Mouse (Mus musculus): Measurements from ENCODE around the gene Micall2. TPM values are rescaled to one million over a fixed set of nuclear protein-coding genes. Genes with fewer than 3 reads are reported as not detected.
A peak's percentile ranks its signal among the peaks of the same experiment; 100 is the strongest.
"Not testable (repeated sequence)": the region's sequence is repeated elsewhere in the genome, so short reads cannot be mapped to it uniquely, and the experiment has no call there.

Micall2 gene
- 0.57 to 5.3 TPM in 2 of 3 replicates, not detected in the other for total RNA-seq (2017)

DNA sequence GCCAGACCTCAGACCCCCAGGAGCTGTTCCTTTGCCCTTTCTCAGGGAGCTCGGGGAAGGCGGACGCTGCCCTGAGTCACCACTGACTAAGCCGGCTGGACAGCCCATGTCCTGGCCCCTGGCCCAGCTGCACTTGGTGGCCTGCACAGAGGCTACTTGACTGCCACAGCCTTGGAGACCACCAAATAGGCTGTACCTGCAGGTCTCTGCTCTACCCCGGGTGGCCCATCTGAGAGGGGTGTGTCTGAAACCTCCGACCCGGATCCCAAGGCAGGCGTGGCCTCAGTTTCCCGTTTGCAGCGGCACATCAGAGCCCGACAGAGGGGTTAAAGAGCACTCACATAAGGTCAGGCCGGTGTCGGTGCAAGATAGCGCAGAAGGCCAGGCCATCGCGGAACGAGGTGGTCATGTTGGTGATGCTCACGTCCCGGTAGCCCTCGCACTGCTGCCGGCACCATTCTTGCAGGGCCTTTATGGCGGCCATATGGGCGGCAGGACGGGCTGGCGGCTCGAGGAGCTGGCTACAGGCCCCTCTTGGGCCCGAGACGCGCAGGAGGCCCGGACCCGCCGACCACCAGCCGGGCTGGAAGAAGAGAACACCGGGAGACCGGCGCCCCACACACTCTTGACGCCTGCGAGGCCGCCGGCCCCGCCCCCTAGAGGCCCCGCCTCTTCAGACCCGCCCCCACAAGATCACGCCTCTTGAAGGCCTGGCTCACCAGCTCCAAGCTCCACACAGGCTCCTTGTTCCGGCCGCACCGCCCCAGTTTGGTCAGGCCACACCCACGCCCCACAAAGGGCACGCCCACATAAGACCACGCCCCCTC lies at the start of gene Micall2:
Gene Micall2, minus strand, starts transcription at position 660 of the 827 bp plus-strand sequence.
- peak; percentile 99 for ATAC-seq (replicated peaks; ENCODE audit: insufficient number of reproducible peaks, low FRiP score, low TSS enrichment, poor library complexity, severe bottlenecking)

DNA sequence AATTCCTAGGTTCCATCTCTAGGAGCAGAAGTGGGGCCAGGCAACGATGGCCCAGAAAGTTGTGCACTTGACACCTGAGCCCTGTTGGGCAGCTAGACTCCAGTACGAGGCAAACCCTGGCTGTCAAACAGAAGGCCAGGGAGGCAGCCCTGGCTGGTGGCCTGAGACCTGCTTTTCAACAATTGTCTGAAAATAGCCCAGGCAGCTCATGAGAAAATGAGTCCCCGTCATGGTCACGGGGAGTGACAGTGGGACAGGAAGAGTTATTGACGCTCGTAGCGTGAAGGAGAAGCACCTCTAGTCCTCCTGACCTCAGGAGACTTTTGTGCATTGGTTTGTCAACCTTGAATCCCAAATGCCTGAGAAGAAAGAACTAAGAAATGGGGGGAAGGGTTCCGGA lies 45.3 kb upstream of the Micall2 start:
- no peak for ATAC-seq (replicated peaks; ENCODE audit: insufficient number of reproducible peaks, low FRiP score, low TSS enrichment, poor library complexity, severe bottlenecking)

DNA sequence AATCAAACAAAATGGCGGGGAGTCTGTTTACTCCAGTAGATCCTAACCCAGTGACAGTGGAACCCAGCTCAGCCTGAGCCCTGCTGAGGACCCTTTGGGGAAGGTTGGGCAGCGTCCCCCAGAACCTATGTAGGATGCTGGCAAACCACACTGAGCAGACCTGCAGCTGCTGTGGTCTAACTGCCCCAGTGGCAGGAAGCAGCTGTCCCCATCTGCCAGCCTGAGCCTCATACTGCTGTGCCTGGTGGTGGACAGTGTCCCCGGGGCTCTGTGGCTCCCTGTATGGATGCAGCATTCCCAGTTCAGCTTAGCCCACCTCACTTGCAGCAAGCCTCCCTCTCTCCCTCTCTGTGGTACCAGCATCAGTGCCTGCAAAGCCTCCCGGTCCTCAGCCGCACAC lies 40.8 kb upstream of the Micall2 start:
- ATAC-seq (replicated peaks; ENCODE audit: insufficient number of reproducible peaks, low FRiP score, low TSS enrichment, poor library complexity, severe bottlenecking), result no peak

DNA sequence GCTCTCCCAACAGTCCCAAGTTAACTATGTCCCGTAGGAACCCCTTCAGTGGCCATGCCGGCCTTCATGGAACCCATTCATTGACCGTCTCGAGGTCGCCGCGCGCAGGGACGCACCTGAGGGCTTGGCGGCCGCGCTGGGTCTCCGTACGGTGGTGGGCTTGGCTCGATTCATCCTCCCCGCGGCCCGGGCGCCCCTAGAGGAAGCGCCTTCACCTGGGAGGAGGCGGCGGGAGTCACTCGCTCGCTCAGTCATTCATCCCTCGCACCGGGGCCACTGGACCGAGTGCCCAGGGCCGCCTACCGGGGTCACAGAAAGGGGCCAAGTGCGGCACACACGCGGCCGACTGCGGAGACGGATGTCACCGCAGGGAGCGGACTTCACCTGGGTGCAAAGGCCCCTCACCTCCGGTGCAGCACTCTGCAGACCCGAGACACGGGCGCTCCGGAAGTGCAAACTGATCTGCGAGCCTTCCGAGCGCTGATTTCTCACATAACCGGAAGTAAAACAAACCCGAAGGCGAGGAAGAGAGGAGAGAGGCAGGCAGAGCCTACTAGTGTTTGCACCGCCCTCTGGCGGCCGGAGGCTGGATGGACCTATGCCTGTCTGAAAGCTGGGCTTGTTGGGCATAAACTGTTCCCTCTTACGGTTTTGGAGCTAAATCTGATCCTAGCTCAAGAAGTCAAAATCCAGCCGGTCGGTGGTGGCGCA lies 39.2 kb upstream of the Micall2 start, which contains the start of gene Ints1:
Gene Ints1, minus strand, starts transcription at position 459 of the 711 bp plus-strand sequence.
- ATAC-seq (replicated peaks; ENCODE audit: insufficient number of reproducible peaks, low FRiP score, low TSS enrichment, poor library complexity, severe bottlenecking), result peak; percentile 98

DNA sequence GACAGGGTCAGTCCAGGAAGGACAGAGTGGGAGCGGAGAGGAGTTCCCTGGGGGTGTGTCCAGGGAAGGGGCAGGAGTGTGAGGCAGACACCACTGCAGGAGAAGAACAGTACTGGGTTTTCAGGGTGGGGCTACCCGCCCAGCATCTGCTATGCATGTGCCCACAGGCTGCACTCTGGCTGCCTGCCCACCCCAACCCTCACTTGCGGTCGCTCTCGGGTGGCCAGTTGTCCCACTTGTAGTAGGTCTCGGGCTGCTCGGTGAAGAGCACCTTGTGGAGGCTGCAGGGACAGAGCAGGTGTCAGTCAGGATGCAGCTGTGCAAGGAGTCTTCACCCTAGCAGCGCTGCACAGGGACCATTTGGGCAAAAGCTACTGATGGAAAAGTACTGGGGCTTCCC lies 32.1 kb upstream of the Micall2 start:
- no peak for ATAC-seq (replicated peaks; ENCODE audit: insufficient number of reproducible peaks, low FRiP score, low TSS enrichment, poor library complexity, severe bottlenecking)

DNA sequence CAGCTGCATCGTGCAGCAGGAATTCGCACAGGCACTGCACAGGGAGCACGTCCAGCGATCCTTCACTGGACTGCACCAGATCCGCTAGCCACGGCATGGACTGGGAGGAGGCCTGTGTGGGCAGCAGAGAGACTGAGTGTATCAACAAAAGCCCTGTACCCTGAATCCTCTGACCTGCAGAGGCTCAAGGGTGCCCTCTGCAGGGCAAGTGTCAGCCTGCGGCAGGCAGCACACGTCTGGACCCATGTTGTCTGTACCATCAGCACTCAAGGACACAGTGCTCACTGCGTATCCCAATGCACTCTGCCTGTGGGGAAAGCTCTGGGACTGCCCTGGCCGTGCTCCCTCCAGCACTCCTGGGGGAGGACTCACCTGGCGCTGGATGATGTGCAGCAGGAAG lies 28.2 kb upstream of the Micall2 start:
- no peak for ATAC-seq (replicated peaks; ENCODE audit: insufficient number of reproducible peaks, low FRiP score, low TSS enrichment, poor library complexity, severe bottlenecking)

DNA sequence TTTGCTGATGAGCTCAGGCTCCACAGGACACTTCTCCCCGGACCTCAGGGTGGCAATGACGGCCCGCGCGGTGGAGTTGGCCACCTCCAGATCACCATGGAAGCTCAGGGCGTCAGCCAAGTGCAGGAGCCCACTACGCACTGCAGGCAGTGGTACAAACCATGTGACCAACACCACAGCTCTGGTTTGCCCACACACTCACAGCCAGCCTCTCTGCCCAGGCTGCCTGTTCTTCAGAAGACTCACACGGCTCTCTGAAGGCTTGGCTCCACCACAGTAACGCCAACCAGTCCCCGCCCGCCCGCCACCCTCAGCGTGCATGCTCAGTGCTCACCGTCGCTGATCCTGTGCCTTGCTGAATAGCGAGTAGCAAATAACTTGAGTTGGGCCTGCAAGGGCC lies 22.0 kb upstream of the Micall2 start:
- no peak for ATAC-seq (replicated peaks; ENCODE audit: insufficient number of reproducible peaks, low FRiP score, low TSS enrichment, poor library complexity, severe bottlenecking)

DNA sequence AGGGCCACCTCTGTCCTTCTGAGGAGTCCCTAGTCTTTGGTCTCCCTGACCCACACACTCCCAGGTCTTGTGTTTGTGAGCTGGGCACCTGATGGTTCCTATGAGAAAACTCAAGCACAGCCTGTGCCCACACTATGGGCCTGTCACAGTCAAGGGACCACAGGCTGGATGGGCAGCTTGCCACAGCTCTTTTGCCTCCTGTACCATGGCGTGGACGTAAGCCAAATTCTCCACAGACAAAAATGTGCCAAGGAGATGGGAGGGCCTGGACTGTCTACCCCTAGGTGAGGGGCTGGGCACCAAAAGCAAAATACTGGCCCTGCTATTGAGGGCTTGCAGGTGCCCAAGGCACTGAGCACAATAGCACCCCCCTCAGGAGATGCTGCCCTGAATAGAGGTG lies 20.4 kb upstream of the Micall2 start:
- no peak for ATAC-seq (replicated peaks; ENCODE audit: insufficient number of reproducible peaks, low FRiP score, low TSS enrichment, poor library complexity, severe bottlenecking)

DNA sequence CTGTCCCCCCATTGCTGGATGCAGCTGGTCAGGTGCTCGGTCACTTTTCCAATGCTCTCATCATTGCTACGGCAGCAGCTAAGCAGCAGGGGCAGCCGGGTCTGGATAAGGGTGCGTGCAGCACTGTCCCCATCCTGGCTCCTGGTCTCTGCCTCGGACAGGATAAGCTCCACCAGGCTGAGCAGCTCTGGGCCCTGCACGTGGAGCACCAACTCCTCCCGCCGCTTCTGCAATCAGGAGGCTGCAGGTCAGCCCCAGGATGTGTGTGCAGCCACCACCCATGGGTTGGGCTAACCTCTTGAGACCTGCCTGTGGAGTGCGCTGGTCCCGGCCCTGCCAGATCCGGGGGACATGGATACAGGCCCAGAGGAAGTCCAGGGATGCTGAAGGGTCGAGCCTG lies 20.0 kb upstream of the Micall2 start:
- no peak for ATAC-seq (replicated peaks; ENCODE audit: insufficient number of reproducible peaks, low FRiP score, low TSS enrichment, poor library complexity, severe bottlenecking)

DNA sequence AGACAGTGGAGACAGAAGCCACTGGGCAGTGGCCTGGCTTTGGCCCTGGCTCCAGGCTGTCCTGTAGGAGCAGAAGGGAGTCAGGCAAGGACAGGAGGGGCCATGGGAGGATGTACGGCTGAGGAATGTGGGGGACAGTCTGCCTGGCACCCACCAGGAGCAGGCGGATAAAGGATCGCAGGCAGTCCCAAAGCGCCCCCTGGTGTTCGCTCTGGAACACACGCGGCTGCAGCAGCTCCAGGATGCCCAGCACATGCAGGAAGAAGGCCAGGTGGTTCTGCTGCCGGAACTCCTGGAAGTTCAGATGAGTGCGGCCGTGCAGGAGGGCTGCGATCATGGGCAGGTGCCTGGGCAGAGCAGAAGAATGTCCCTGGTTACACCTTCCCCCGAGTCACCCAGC lies 18.6 kb upstream of the Micall2 start:
- ATAC-seq (replicated peaks; ENCODE audit: insufficient number of reproducible peaks, low FRiP score, low TSS enrichment, poor library complexity, severe bottlenecking), result no peak

DNA sequence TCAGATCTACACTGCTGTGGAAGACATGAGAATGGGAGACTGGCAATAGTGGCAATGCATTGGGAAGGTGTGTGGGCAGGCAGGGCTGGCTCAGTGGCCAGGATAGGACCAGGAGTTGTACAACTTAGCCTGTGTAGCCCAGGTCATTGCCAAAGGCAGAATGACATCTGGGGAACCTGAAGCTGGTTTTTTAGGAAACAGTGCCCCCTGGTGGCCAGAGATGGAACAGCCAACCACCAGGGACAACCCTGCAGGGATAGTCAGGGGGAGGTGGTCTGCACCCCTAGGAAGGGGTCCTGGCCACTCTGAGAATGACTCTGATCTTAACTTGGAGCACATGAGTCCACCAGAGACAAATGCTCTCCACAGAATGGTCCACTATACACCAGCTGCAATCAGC lies 14.4 kb upstream of the Micall2 start:
- ATAC-seq (replicated peaks; ENCODE audit: insufficient number of reproducible peaks, low FRiP score, low TSS enrichment, poor library complexity, severe bottlenecking), result peak; percentile 40

DNA sequence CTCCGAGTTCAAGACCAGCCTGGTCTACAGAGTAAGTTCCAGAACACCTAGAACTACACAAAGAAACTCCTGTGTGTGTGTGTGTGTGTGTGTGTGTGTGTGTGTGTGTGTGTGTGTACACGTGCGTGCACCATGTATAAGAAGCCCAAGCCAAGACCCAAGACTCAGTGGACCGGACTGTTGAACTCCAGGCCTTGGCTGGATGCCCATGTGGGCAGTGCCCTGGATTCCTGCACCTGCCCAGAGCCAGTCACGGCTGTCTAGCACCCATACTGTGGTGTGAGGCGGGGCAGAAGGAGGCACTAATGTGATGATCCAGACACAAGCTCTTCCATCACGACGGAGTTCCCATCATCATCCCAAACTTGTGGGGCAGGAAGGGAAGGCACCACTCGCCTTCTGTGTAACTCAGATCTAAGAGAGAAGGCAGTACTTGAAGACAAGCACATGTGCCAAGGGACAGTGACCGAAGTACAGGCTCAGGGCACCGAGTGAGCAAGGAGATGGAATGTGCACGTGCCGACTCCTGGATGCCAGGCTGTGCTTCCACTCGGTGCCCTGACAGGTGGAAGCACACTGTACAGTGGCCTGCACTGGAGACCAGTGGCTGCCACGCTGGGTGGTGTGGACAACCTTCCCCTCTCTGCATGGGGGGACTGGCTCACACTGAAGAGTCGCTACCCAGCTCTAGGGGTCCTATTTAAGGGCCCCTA lies 13.4 kb upstream of the Micall2 start:
- ATAC-seq (replicated peaks; ENCODE audit: insufficient number of reproducible peaks, low FRiP score, low TSS enrichment, poor library complexity, severe bottlenecking), result no peak

DNA sequence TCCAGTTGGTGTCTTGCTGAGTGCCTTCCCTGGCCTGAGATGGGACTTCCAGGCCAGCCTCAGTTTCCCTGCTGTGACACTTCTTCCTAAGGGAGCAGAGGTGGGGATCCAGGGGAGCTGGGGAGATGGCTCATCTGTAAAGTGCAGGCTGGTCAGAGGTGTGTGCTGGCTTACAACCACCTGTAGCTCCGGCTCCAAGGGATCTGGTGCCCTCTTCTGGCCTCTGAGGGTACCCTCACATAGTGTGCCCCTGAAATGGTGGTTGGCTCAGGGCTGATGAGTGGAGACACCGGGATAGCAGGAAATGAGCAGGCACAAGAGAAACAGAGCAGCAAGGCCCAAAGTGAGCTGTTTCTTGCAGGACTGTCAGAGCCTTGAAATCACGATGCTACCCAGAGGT lies 9.6 kb upstream of the Micall2 start:
- ATAC-seq (replicated peaks; ENCODE audit: insufficient number of reproducible peaks, low FRiP score, low TSS enrichment, poor library complexity, severe bottlenecking), result no peak

DNA sequence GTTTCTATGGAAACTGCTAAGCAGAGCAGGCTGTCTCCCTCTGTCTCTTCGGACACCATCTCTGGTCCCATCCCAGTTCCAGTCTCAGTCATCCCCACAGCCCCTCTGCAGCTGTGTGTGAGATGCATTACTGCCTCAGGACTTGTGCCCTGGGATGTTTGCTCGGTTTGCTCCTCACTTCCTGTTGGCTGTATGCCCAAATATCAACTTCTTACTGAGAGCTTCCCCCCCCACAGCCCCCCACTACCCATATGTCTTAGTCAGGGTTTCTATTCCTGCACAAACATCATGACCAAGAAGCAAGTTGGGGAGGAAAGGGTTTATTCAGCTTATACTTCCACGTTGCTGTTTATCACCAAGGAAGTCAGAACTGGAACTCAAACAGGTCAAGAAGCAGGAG lies 6.5 kb upstream of the Micall2 start:
- ATAC-seq (replicated peaks; ENCODE audit: insufficient number of reproducible peaks, low FRiP score, low TSS enrichment, poor library complexity, severe bottlenecking), result not testable (repeated sequence)

DNA sequence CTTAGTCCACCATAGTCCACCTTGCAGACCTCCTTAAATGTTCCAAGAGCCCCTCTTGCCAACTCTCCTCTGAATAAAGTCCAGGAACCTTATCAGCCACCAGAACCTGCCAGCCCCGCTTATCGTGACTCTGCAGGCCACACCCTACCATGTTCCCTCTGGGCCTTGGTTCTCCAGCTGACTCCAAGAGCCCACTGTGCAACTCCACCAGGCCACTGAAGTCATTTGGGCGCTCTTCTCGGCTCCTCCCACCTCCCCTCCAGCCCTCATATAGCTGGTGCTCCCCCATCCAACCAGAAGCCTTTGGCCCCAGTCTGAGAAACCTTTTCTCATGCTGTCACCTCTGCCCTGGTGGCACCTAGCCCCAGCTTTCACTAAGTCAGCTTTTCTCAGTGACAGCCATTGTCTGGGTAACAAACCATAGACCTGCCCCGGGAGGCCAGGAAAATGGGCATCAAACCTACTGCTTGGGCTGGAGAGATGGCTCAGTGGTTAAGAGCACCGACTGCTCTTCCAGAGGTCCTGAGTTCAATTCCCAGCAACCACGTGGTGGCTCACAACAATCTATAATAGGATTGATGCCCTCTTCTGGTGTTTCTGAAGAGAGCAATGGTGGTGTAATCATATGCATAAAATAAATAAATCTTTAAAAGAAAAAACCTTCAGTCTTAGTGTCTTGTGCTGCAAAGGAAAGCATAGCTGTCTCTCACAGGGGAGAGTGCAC lies 2.6 kb upstream of the Micall2 start:
- ATAC-seq (replicated peaks; ENCODE audit: insufficient number of reproducible peaks, low FRiP score, low TSS enrichment, poor library complexity, severe bottlenecking), result no peak

DNA sequence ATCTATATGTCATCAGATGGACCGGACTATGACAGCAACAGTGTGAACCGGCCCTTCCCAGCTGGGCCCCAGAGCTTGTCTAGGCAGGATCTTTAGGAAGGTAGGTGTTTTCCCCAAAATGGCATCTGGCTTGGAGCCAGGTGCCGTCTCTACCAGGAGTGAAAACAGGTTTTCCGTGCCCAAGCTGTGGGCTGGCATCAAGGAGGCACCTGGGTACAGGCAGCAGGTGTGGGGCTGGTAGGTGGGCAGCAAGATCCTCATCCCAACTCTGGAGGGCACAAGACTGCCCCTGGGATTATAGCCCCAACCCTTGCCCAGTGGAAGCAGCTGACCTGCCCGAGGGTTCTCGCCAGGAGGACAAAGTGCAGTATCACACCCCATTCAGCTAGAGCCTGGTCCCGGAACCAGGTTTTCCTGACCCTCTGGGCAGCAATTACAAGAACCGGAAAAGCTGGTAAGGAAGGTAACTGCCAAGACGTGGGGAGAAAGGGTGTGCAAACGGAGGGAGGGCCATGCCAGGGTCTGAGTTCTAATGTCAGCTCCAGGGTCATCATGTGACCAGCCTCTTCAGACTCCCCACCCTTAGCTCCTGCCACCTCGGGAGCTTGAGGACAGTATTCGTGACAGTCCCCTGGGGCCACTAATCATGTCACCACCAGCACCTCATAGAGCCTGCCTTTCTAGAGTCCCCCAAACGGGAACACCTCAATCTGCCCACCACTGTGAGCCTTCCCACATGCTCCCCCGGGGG lies 1.9 kb upstream of the Micall2 start:
- no peak for ATAC-seq (replicated peaks; ENCODE audit: insufficient number of reproducible peaks, low FRiP score, low TSS enrichment, poor library complexity, severe bottlenecking)

DNA sequence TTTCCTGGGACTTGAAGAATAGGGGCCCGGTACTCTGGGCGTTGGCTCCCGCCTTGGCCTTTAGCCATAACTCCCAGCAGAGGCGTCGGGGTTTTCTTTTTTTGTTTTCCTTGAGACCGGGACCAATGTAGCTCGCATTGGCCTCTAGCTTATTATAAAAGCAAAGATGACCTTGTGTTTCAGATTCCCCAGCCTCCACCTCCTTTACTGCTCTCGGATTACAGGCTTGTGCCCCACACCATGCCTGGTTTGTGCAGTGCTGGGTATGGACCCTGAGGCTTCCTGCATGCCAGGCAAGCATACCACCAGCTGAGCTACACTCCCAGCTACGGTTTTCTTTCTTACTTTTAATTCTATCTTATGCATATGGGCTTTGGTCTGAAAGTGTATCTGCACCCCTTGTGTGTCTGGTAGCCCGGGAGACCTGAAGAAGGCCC lies 386 bp upstream of the Micall2 start:
- no peak for ATAC-seq (replicated peaks; ENCODE audit: insufficient number of reproducible peaks, low FRiP score, low TSS enrichment, poor library complexity, severe bottlenecking)

DNA sequence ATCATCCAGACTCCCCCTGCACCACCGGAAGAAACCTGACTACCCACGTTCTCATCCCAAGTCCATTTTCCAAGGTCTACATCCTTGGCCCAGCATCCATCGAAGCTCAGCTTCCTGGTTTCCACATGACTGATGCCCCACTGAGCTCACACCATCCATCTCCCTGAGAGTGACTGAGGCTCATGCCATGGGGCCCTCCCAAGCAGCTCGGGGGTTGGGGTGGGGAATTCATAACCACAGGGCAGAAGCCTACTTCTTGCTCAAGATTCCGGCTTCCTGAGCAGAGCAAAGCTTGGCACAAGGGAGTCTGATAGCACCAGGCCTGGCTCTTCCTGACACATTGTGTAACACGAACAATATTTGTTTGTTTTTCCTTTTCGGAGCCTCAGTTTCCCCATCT lies 1.4 kb downstream of the Micall2 start:
- no peak for ATAC-seq (replicated peaks; ENCODE audit: insufficient number of reproducible peaks, low FRiP score, low TSS enrichment, poor library complexity, severe bottlenecking)

All from monocyte, adult 5-6 weeks (primary cell).